Mouse (Mus musculus): Measurements from ENCODE around the gene Cmtm1.
"Not testable (repeated sequence)": the region's sequence is repeated elsewhere in the genome, so short reads cannot be mapped to it uniquely, and the experiment has no call there.

- not testable (repeated sequence) for TF ChIP-seq CTCF (IDR thresholded peaks at IDR 0.05; ENCODE audit: control insufficient read depth, insufficient read depth, insufficient replicate concordance, low read depth, low read length); POLR2A (IDR thresholded peaks at IDR 0.05; ENCODE audit: control insufficient read depth, low read depth, low read length)
Observed at GRCm38 (mm10) chr8:104302536-104302935, 7.4 kb downstream of the Cmtm1 start.
